Mouse (Mus musculus): ENCODE results near the gene Tm6sf1. TPM values are rescaled to one million over a fixed set of nuclear protein-coding genes. Genes with fewer than 3 reads are reported as not detected.
A peak's percentile ranks its signal among the peaks of the same experiment; 100 is the strongest.
"Not testable (repeated sequence)": the region's sequence is repeated elsewhere in the genome, so short reads cannot be mapped to it uniquely, and the experiment has no call there.

Gene Tm6sf1
- total RNA-seq (2018; cell fraction: chromatin; rRNA removed), result 100 to 1,000 TPM in 24 of 26 experiments, 10 to 100 TPM in 2; 42.9 to 414 (median 222) TPM
- total RNA-seq (2018; cell fraction: cytosol; rRNA removed), result 100 to 1,000 TPM in 6 of 26 experiments, 10 to 100 TPM in 20; 52.5 to 116 (median 90.3) TPM
- 100 to 1,000 TPM in 22 of 26 experiments, 10 to 100 TPM in 4; 56.2 to 552 (median 176) TPM for total RNA-seq (2018; cell fraction: nucleus; rRNA removed)
- polyA plus RNA-seq (2018), result 72.9 to 199 TPM (median 101 TPM) in 3 replicates

DNA sequence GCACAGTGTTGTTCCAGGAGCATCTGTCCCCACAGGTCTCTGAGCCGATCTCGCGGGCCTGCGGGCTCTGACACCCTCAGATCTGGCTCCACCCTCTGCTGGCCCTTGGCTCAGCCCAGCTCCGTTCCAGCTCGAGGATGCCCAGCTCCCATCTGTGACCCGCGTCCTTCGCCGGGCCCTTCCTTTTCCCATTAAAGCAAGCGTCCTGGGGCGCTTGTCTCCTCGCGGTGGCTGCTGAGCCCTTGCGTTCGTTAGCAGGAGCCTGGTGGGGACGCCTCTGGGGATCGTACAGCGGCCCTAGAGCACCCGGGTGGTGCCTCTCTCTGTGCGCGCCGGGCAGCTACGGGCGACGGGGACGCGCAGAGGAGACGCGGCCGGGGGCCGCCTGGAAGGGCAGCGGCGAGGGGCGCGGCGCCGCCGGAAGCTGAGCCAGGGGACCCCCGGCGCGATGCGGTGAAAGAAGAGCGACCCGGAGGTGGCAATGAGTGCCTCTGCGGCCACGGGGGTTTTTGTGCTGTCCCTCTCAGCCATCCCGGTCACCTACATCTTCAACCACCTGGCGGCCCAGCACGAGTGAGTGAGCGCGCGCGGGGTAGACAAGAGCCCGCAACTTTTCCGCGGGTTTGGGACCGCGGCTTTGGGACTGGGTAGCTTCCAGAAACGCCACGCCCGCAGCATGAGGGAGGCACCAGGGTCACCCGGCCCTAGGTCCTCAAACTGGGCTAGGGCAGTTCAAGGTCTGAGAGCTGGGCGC is at the start of gene Tm6sf1:
Tm6sf1 (plus strand) TSS at position 34 of the 754 bp plus-strand sequence.
- Histone ChIP-seq H3K79me2 (ENCODE audit: inconsistent target) (peaks cover 38% of the 10 kb centered on the region), H3K27ac (peak within 1 kb of the TSS; percentile 94), H3K4me3 (ENCODE audit: inconsistent target) (peak within 1 kb of the TSS; percentile 74), H3K36me3 (ENCODE audit: inconsistent target) (no peaks in the 10 kb centered on the region)
- WGBS (ENCODE audit: missing documents), result under 1% methylated on average over 56 of the region's 64 CpGs

DNA sequence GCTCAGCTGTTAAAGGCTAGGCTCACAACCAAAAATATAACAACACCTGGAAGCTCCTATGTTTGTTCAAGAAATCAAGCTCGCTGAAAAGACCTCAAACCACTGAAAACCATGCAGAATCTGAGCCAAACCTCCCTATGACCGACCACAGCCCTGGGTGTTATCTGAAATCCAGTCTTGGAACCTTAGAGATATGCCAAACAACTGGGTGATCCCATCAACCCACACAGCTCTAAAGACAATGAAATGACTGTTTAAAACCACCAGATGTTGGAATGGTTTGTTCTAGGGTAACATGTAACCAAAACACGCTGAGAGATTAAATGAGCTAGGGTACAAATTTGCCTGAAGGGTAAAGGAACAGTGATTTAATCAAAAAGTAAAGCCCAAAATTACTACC is 33.9 kb upstream of the Tm6sf1 start:
- WGBS (ENCODE audit: missing documents), result 66% methylated on average over 3 of the region's 3 CpGs
- H3K27ac ChIP-seq, result no peak overlapping the region
- peaks cover 80% of the 10 kb centered on the region for H3K79me2 ChIP-seq (ENCODE audit: inconsistent target)
- no peaks in the 10 kb centered on the region for H3K36me3 ChIP-seq (ENCODE audit: inconsistent target)
- no peak overlapping the region for H3K4me3 ChIP-seq (ENCODE audit: inconsistent target)

DNA sequence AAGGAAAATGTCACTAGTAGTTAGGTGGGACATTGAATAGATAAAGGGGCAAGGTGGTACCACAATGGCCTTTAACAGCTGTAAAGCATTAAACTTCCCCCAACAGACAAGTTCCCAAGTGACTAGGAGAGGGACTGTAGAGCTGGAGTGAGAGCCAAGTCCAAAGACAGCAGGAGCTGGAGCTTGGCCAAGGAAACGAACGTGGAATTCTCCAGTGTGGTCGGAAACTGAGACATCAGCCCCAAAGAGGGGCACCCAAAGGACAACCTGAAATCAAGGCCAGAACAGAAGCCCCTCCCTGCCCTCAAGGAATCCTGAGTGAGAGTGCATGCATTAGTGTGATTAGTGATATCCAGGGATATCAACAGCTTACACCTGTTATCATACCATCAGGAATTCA is 33.4 kb upstream of the Tm6sf1 start:
- H3K36me3 ChIP-seq (ENCODE audit: inconsistent target), result no peaks in the 10 kb centered on the region
- H3K4me3 ChIP-seq (ENCODE audit: inconsistent target), result no peak overlapping the region
- WGBS (ENCODE audit: missing documents), result 86% methylated on average over 3 of the region's 3 CpGs
- peaks cover 79% of the 10 kb centered on the region for H3K79me2 ChIP-seq (ENCODE audit: inconsistent target)
- no peak overlapping the region for H3K27ac ChIP-seq

DNA sequence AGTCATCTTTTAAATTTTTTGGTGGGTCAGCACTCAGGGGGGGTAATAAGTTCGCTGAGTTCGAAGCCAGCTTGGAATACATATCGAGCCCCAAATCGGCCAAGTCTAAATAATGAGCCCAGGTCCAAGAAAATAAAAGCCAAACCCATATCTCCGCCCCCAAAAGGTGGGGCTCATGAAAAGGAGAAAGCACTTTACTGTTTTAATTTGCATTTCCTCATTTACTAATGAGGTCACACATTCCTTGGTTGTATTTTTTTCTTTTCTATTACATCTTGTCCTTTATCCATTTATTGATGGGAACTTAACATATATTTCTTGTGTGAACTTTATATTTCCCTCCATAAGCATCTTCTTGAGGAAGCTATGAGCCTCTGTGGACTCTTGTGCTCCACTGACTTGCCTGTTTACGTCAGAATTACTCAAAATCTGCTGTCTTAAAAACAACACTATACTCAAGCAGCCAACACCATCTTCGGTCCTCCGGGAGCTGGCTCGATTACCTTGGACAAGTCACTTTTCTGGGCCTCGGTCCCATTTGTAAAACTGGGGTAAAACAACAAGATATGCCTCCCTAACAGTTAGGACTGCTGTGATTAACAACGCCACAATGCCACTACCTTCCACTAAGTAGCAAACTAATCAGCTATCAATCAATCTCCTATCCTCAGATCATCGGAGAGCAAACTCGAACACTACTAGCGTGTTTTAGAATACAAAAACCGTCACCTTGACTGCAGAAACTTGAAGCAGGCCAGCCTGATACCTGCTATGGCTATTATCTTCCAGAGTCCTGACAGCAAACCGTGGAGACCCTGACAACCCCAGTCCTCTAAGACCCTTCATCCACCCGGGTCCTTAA is 30.8 kb upstream of the Tm6sf1 start:
- 20% methylated on average over 17 of the region's 17 CpGs for WGBS (ENCODE audit: missing documents)
- peak overlapping the region; percentile 73 for H3K27ac ChIP-seq
- peak overlapping the region; percentile 87 for H3K4me3 ChIP-seq (ENCODE audit: inconsistent target)
- no peaks in the 10 kb centered on the region for H3K36me3 ChIP-seq (ENCODE audit: inconsistent target)
- peaks cover 56% of the 10 kb centered on the region for H3K79me2 ChIP-seq (ENCODE audit: inconsistent target)

DNA sequence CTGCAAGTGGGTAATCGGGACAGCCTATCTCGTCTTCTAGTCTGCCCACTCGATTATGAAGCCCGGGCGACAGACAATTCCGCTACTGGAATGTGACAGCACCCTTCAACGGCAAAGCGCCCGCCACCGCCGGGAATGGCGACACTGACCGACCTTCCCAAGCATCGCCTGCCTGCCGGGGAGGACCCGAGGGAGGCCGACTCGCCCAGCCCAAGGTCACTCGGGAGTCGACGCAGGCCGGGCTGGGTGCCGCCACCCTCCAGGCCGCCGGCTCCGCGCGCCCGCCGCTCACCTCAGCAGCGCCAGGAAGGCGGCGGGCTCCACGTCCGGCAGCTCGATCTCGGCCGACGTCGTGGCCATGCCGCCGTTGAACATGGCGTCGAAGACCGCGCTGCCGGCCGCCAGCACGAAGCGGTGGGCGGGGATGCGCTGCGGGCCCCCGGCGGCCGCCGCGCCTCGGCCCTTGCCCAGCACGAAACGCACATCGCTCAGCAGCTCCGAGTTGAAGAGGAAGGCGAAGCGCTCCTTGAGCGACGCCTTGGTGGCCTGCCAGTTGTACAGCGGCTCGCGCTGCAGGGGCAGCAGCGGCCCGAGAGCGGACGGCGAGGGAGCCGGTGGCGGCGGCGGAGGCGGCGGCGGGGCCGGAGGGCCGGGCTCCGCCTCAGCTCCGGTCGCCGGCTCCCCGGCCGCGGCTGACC is 30.0 kb upstream of the Tm6sf1 start:
- WGBS (ENCODE audit: missing documents), result under 1% methylated on average over 85 of the region's 91 CpGs
- Histone ChIP-seq H3K4me3 (ENCODE audit: inconsistent target) (peak overlapping the region; percentile 87), H3K79me2 (ENCODE audit: inconsistent target) (peaks cover 48% of the 10 kb centered on the region), H3K27ac (peak overlapping the region; percentile 73), H3K36me3 (ENCODE audit: inconsistent target) (no peaks in the 10 kb centered on the region)

DNA sequence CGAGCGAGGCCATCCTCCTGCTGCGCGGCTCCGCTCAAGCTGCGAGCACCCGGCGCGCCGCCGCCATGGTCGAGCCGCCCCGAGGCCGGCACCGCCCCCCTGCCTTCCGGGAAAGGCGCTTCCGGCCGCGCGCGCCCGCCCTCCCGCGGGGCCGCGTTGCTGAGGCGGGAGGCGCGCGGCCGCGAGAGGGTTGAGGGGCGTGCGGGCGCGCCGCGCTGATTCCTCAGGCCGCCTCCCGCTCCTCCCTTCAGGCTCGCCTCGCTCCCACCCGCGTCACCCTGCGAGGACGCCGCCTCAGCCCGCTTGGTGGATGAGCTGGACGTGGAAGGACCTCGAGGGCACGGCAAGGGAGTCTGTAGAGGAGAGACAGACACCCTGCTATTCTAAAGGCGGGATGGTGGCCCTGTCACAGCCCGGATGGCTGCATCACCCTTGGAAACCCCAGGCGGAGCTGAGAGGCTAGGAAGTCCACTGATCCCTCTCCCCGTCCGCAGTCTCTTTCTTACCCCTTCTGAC is 29.4 kb upstream of the Tm6sf1 start, which contains the start of gene Btbd1:
Btbd1 (minus strand) TSS at position 53 of the 516 bp plus-strand sequence.
- H3K4me3 ChIP-seq (ENCODE audit: inconsistent target), result peak within 1 kb of the TSS; percentile 87
- H3K79me2 ChIP-seq (ENCODE audit: inconsistent target), result peaks cover 42% of the 10 kb centered on the region
- H3K27ac ChIP-seq, result peak within 1 kb of the TSS; percentile 83
- WGBS (ENCODE audit: missing documents), result 2% methylated on average over 34 of the region's 58 CpGs
- H3K36me3 ChIP-seq (ENCODE audit: inconsistent target), result no peaks in the 10 kb centered on the region

DNA sequence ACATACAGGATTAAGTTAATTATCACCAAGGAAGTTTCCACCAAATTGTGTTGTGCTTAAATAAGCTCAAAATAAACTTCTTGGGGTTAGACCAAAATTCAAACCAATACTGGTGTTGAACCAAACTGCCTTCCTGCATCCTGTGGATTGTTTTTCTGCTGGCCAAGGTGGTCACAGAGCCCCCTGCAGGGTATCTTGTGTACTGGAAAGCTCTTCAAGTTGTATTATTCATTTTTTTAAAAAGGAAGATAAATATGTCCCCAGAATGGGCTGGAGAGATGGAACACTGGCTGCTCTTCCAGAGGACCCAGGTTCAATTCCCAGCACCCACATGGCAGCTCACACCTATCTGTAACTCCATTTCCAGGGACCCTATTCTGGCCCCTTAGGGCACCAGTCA is 24.0 kb upstream of the Tm6sf1 start:
- Histone ChIP-seq H3K27ac (peak overlapping the region; percentile 73), H3K4me3 (ENCODE audit: inconsistent target) (no peak overlapping the region), H3K36me3 (ENCODE audit: inconsistent target) (no peaks in the 10 kb centered on the region), H3K79me2 (ENCODE audit: inconsistent target) (no peaks in the 10 kb centered on the region)

DNA sequence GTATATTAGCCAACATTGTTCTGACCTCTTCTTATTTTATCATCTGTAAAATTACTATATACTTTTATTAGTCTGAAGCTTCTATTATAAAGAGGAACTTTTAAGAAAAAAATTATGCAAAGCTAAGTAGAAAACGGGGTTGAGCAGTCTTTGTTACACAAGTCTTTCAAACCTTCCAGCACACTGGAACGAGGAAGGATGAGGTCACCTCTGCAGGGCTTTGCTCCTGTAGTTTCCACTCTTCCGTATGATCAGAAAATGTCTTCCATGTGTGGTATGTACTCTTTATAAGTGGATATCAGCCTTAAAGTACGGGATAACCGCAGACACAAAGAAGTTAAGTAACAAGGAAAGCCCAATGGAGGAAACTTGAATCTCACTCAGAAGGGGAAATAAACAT is 23.4 kb upstream of the Tm6sf1 start:
- Histone ChIP-seq H3K27ac (peak overlapping the region; percentile 73), H3K36me3 (ENCODE audit: inconsistent target) (no peaks in the 10 kb centered on the region), H3K4me3 (ENCODE audit: inconsistent target) (no peak overlapping the region), H3K79me2 (ENCODE audit: inconsistent target) (no peaks in the 10 kb centered on the region)
- 38% methylated on average over 5 of the region's 5 CpGs for WGBS (ENCODE audit: missing documents)

DNA sequence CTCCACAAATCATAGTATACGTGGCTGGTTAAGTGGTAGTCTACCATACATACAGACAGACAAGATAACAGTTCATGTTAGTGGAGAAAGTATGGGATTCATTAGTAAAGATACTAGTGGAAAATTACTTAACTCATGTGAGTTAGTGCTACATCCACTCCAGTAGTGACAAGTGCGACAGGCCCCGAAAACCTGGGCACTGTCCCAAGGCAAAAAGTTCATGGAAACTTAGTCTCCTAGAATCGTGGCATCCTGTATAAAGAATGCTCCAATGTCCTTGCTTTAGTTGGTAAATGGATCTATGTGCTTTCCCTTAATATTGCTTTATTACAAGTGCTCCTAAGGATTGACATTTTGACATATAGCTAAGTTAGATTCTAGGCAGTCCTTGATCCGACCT is 21.0 kb upstream of the Tm6sf1 start:
- 89% methylated on average over 5 of the region's 5 CpGs for WGBS (ENCODE audit: missing documents)
- H3K4me3 ChIP-seq (ENCODE audit: inconsistent target); H3K36me3 ChIP-seq (ENCODE audit: inconsistent target); H3K79me2 ChIP-seq (ENCODE audit: inconsistent target); H3K27ac ChIP-seq: not testable (repeated sequence)

DNA sequence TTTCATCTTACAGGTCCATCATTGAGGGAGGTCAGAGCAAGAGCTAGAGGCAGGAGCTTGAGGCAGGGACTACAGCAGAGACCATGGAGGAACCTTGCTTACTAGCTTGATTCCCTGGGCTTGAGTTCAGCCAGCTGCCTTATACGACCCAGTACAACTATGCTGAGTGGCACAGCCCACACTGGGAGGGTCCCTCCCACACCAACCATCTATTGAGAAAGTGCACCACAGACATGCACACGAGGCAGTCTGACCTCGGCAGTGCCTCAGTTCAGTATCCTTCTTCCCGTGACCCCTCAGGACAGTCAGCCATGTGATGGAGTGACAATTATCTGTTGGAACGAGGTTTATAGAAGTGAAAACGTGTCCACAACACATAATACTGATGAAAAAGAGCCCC is 19.1 kb upstream of the Tm6sf1 start:
- WGBS (ENCODE audit: missing documents), result 54% methylated on average over 6 of the region's 6 CpGs
- Histone ChIP-seq H3K27ac (no peak overlapping the region), H3K79me2 (ENCODE audit: inconsistent target) (no peaks in the 10 kb centered on the region), H3K4me3 (ENCODE audit: inconsistent target) (no peak overlapping the region), H3K36me3 (ENCODE audit: inconsistent target) (no peaks in the 10 kb centered on the region)

DNA sequence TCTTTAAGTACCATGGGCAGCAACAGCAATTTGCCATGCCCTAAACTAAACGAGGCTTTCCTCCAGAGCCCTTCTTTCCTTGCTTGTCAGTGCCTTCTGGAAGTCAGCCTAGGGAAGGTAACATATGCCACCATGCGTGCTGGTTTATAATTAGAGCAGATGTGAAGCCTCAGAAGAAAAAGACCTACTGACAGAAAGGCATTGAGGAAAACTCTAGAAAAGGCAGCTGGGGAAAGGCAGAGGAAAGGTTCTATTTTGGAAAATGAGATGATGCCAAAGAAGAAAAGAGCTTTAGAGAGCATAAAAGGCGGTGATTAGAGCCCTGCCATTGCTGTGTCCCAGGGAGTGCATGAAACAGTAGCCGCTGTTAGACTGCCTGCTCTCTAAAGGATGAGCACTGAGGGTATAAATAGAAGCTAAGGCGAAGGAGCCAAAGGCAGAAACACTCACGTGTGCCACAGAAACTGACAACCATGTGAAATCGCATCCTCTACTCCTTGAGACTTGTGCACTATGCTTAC is 18.1 kb upstream of the Tm6sf1 start:
- no peaks in the 10 kb centered on the region for H3K79me2 ChIP-seq (ENCODE audit: inconsistent target)
- no peaks in the 10 kb centered on the region for H3K36me3 ChIP-seq (ENCODE audit: inconsistent target)
- no peak overlapping the region for H3K4me3 ChIP-seq (ENCODE audit: inconsistent target)
- H3K27ac ChIP-seq, result no peak overlapping the region
- 89% methylated on average over 7 of the region's 7 CpGs for WGBS (ENCODE audit: missing documents)

DNA sequence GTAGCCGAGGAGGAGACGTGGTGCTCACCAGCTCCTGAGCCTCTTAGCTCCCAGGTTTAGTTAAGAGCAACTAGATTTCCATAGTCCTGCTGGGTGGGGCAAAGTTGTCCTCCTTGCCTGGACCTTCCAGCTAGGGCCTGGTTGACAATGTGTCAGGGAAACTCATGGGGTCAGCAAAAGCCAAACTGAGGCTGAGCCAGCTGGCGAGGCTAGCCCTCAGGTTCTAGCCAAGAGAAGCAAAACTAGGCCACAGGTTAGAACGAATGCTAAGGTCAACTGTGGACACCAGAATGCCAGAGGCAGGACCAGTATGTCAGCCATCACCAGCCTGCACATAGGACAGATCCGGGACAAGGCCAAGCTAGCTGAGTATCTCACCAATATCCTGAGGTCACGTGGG is 17.4 kb upstream of the Tm6sf1 start:
- H3K4me3 ChIP-seq (ENCODE audit: inconsistent target), result no peak overlapping the region
- H3K79me2 ChIP-seq (ENCODE audit: inconsistent target), result no peaks in the 10 kb centered on the region
- no peak overlapping the region for H3K27ac ChIP-seq
- H3K36me3 ChIP-seq (ENCODE audit: inconsistent target), result no peaks in the 10 kb centered on the region
- 94% methylated on average over 6 of the region's 6 CpGs for WGBS (ENCODE audit: missing documents)

DNA sequence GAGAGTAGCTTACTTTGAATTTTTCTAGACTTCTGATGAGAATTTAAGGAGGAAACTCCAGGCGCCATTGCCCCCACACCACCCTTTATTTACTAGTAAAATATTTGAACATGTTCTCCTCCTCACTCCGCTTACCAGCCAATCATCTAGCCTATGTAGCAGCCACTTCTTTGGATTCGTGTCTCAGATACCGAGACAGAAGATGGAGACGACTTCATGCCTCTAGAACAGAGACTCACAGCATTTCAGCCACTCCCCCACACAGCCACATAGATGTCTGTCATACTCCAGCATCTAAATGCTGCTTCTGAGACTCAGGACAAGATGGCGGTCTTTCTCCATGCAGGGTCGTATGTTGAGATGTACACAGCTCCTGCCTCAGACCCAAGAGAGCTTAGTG is 16.7 kb upstream of the Tm6sf1 start:
- WGBS (ENCODE audit: missing documents), result 96% methylated on average over 7 of the region's 7 CpGs

DNA sequence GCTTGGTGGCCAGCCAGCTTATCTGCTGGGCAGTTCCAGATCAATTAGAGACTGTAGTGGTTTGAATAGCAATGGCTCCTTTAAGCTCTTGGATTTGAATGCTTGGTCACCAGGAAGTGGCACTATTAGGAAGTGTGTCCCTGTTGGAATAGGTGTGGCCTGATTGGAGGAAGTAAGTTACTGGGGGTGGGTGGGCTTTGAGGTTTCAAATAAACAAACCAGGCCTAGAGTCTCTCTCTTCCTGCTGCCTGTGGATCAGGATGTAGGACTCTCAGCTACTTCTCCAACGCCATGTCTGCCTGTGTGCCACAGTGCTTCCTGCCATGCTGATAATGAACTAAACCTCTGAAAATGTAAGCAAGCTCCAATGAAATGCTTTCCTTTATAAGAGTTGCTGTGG is 15.8 kb upstream of the Tm6sf1 start:
- Histone ChIP-seq H3K79me2 (ENCODE audit: inconsistent target) (no peaks in the 10 kb centered on the region), H3K27ac (peak overlapping the region; percentile 14), H3K36me3 (ENCODE audit: inconsistent target) (no peaks in the 10 kb centered on the region), H3K4me3 (ENCODE audit: inconsistent target) (no peak overlapping the region)
- 25% methylated on average over 1 of the region's 1 CpGs for WGBS (ENCODE audit: missing documents)

More for the DNA sequence above, 16.7 kb upstream of the Tm6sf1 start:
- Histone ChIP-seq H3K27ac (no peak overlapping the region), H3K79me2 (ENCODE audit: inconsistent target) (no peaks in the 10 kb centered on the region), H3K4me3 (ENCODE audit: inconsistent target) (no peak overlapping the region), H3K36me3 (ENCODE audit: inconsistent target) (no peaks in the 10 kb centered on the region)
